Mouse (Mus musculus) right cerebral cortex, postnatal 14 days (tissue): ENCODE data around the gene Gm11938.
"Not testable (repeated sequence)": the region's sequence is repeated elsewhere in the genome, so short reads cannot be mapped to it uniquely, and the experiment has no call there.

Source experiments
- DNase-seq: peaks from one replicate; pipeline ENCODE4 v3.0.0; 2022

The Gm11938 gene

DNA sequence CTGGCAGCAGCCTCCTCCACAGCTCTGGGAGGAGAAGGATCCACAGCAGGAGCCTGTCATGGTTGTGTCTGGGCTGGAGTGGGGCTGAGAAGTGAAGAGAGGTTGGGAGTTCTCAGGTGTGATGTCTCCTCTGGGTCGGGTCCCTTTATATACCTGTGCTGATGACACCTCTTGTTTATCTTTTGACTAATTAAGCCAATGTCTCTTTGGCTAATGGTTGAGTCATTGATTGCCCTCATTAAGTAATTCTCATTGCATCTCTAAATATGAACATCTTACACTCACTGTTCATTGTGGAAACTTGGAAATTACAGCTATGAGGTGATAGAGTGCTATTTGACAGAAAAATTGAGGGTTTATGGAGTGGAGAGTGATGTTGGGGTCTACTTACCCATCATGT, at the start of gene Gm11938:
Gene Gm11938 (minus strand): TSS at position 101 of the 400 bp plus-strand sequence.
- not testable (repeated sequence) for DNase-seq

DNA sequence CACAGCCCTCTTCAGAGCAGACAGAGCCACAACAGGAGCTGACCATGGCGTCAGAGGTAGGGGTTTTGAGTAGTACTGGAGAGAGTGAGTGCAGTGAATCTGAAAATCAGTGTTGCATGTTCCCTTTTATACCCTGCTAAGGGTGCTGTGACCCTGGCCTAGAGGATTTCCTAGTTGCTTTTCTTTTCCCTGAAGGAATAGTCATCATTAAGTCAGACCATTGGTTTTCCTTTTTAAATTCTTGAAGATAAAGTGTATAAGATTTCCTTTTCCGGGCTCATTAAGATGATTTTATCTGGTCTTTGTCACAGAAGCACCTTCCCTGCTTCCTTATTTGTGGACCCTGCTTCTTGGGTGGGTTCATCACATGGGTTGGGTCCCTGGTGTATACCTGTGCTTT, 47.0 kb upstream of the Gm11938 start, which contains the start of gene Gm11555:
Gene Gm11555 (minus strand): TSS at position 101 of the 400 bp plus-strand sequence.
- no peak for DNase-seq

DNA sequence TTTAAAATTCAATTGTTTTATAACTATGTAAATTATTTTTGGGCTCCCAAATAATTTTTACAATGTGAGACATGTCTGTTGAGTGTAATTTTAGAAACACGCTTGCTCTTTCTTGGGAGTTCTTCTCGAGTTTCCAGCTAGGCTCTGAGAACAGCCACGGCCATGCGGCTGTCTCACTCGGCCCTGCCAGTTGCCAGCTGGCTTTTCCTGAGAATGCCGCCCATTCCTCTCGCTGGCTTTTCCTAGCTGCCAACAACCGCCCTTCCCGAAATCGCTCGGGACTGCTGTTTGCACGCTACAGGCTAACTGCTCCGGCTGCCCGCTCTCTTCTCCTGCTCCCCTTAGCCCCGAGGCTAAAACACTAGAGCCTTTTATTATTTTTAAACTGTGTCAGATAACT, 43.3 kb upstream of the Gm11938 start:
- DNase-seq = peak; percentile 22

DNA sequence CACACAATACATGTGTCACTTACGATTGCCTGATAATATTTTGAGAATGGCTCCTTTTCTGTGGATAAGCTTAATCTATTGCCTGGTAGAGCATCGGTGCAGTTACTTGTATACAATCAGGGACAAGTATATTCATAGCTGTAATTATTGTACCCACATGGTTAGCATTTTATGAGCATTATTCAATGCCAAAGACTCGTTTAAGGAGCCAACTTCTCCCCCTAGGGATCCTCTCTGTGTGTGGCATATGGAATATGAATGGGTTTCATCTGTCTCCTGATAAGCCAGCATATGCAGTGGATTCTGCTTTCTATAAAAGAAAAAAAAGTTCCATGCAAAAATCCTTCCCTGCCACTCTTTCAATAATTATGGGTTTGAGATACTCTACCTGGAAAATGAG, 41.2 kb upstream of the Gm11938 start:
- no peak for DNase-seq

DNA sequence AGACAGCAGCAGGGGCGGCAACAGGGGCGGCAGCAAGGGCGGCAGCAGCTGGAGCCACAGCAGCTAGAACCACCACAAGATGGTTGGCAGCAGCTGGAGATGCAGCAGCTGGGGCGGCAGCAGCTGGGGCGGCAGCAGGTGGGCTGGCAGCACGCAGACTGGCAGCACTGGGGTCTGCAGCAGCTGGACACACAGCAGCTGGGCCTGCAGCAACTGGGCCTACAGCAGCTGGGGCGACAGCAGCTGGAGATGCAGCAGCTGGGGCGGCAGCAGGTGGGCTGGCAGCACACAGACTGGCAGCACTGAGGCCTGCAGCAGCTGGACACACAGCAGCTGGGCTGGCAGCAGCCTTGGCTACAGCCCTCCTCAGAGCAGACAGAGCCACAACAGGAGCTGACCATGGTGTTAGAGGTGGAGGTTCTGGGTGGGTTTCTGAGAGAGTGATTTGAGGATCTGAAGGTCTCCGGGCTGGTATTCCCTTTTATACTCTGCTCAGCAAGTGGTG, 40.6 kb upstream of the Gm11938 start, which contains the start of gene Krtap4-7:
Gene Krtap4-7 (minus strand): TSS at position 455 of the 505 bp plus-strand sequence.
- not testable (repeated sequence) for DNase-seq

DNA sequence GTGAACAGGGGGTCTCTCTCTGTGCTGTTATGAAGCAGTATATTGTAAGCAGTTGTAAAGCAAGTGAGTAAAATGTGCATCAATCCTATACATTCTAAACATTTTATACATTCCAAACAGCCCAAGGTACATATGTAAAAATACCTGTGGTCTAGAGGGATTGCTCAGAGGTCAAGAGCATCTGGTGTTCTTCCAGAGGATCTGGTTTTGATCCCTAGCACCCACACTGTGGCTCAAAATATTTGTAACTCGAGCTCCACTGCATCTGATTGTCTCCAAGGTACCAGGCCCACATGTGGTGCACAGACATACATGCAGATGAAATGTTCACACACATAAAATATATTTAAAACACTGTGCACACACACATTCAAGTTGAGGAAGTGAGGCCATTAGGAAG, 37.8 kb upstream of the Gm11938 start:
- DNase-seq = no peak

DNA sequence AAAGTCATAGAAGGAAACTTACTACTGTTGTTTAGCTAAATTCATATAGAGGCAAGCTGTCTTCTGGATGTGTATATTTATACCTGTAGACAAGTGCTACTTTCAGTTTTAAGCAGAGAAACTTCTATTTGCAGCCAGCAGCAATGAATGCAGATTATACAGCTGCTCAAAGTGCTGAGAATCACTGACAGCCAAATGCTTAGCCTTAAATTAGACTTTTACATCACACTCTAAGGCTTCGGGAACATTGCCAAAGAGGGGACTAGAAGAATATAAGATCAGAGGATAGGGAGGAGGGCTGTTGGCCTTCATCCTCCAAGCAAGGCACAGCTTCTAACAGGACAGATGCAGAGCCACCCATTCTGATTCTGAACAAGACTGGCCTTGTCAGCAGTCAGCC, 34.0 kb upstream of the Gm11938 start:
- no peak for DNase-seq

DNA sequence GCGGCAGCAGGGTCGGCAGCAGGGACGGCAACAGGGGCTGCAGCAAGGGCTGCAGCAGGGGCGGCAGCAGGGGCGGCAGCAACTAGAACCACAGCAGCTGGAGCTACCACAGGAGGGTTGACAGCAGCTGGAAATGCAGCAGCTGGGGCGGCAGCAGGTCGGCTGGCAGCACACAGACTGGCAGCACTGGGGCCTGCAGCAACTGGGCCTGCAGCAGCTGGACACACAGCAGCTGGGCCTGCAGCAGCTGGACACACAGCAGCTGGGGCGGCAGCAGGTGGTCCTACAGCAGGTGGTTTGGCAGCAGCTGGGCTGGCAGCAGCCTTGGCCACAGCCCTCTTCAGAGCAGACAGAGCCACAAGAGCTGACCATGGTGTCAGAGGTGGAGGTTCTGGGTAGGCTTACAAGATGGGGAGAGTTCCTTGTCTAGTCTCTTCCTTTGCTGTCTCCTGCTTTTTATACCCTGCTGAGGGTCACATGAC, 31.6 kb upstream of the Gm11938 start, which contains the start of gene Krtap4-2:
Gene Krtap4-2 (minus strand): TSS at position 432 of the 482 bp plus-strand sequence.
- DNase-seq = no peak

DNA sequence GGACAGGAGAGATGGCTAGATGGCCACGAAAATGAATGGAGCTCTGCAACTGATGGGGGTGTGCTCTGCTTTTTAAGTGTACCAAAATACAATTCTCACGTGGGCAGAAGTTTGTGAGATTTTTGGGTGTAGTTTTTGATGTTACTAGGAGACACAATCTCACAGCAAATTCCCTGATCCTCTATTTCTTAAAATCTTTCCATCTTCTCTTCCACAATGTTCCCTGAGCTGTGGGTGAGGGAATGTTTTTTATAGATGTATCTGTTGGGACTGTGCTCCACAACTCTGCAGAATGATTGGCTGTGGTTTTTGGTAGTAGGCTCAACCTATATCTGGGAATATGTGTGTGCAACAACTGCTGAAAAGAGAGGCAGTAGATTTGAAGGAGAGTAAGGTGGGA, 30.2 kb upstream of the Gm11938 start:
- DNase-seq = no peak

DNA sequence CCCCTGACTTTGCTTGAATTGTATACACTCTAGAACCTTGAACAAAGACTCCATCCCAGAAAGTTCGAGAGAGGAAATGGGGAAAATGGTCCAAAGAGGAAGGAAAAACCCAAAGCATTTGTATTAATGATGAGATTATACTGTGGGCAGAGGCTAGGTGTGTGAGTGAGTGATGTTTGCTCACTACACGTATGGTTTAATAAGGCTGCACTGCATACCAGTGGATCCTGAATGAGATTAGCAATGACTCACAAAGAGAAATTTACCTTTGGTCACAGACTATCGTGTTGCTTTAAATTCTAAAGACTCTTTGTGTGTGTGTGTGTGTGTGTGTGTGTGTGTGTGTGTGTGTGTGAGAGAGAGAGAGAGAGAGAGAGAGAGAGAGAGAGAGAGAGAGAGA, 27.8 kb upstream of the Gm11938 start:
- DNase-seq = no peak

DNA sequence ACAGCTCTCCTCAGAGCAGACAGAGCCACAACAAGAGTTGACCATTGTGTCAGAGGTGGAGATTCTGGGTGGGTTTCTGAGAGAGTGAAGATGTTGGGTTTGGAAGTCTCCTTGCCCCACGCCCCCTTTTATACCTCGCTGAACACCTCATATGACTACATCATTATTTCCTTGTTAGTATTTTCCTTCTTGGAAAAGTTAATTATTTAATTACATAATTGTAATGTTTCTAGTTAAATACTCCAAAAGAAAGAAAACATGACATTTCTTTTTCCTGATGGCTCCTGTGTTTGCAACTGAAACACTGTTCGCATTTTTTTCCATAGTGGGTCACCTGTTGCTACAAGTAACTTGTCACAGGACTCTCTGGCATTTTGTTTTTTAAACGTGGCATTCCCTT, 25.0 kb upstream of the Gm11938 start, which contains the start of gene Krtap4-1:
Gene Krtap4-1 (minus strand): TSS at position 101 of the 400 bp plus-strand sequence.
- DNase-seq = no peak

DNA sequence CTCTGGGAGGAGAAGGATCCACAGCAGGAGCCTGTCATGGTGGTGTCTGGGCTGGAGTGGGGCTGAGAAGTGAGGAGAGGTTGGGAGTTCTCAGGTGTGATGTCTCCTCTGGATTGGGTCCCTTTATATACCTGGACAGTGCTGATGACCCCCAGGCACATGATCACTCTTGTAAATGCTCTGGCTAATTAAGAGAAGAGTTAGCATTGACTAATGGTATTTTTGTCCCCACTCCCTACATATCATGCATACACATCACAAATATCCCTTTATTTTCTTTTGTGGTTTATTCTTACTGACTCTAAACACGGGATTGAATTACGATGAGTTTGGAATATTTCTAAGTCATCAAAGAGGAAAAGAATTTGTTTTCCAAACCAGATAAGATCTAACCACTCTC, 17.2 kb upstream of the Gm11938 start, which contains the start of gene Gm11562:
Gene Gm11562 (minus strand): TSS at position 101 of the 400 bp plus-strand sequence.
- DNase-seq = no peak

DNA sequence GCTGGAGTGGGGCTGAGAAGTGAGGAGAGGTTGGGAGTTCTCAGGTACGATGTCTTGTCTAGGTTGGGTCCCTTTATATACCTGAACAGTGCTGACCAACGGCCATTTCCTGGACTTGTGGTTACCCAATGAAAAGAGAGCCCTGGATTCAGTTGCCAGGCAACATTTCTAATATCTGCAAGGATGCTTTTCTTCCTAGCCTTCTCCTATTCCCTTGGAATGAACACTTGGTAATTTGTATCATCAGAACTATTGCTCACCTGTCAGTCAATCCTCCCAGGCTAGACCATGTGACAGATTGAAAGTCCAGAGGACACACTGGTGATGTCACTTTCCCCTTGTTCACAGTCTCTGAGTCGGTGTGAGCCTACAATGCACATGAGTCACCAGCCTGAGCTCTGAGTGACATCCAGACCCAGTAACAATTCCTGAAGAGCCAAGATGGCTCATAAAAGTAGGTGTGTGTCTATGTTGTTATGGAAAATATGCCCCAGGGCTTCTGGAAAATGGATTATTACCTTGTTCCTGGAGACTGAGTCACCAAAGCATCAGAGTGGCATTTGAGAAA, 11.8 kb upstream of the Gm11938 start, which contains the start of gene Krtap2-4:
Gene Krtap2-4 (minus strand): TSS at position 51 of the 568 bp plus-strand sequence.
- DNase-seq = no peak

DNA sequence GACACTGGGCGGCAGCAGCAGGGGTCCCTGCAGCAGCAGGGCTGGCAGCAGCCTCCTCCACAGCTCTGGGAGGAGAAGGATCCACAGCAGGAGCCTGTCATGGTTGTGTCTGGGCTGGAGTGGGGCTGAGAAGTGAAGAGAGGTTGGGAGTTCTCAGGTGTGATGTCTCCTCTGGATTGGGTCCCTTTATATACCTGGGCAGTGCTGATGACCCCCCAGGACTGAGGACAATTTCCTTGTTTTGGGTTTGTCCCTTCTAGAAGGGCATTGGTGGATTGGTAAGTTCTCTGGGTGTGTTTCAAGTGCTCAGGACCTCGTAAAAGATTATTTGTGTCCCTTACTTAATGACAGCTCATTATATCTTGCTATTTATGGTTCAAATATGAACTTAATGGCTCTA, 7.0 kb upstream of the Gm11938 start, which contains the start of gene Gm11937:
Gene Gm11937 (minus strand): TSS at position 101 of the 400 bp plus-strand sequence.
- DNase-seq = not testable (repeated sequence)

DNA sequence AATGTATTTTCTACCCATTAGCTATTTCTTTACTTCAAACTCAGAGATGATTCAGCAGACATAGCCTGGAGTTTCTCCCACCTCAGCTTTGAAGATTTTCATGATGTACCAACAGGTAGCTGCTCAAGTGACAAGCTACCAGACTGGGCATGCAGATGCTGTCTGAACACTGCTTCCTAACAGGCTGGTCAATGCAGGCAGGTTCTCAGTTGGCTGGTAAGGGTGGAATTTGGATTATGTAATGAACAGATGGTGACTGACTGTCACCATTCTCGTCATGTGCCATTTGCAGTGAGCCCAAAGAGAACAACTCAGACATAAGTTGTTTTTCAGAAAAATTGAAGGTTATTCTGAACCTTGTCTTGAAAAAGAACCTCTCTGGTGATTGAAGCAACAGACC, 6.0 kb upstream of the Gm11938 start:
- DNase-seq = no peak

DNA sequence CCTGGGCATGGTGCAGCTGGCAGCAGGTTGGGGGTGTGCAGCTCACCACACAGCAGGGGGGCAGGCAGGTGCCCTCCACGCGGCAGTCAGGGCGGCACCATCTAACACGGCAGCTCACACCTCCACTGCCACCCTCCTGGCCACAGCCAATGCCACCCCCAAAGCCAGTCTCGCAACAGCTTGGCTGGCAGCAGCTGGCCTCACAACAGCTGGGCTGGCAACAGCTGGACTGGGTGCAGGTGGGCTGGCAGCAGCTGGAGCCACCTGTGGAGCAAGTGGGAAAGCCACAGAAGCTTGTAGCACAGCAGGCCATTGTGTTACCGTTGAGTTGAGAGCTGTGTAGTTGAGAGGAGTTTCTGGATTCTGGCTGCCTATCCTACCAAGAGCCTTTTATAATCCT, 5.4 kb downstream of the Gm11938 start, which contains the start of gene Krtap9-3:
Gene Krtap9-3 (minus strand): TSS at position 364 of the 400 bp plus-strand sequence.
- DNase-seq = not testable (repeated sequence)

DNA sequence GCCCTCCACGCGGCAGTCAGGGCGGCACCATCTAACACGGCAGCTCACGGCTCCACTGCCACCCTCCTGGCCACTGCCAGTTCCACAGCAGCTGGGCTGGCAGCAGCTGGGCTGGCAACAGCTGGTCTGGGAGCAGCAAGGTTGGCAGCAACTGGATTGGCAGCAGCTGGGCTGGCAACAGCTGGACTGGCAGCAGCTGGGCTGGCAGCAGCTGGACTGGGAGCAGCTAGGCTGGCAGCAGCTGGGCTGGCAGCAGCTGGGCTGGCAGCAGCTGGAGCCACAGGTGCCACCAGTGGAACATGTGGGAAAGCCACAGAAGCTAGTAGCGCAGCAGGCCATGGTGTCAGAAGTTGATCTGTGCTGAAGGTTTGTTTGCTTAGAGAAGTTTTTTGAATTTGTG, 12.1 kb downstream of the Gm11938 start, which contains the start of gene Krtap1-3:
Gene Krtap1-3 (minus strand): TSS at position 359 of the 400 bp plus-strand sequence.
- no peak for DNase-seq

DNA sequence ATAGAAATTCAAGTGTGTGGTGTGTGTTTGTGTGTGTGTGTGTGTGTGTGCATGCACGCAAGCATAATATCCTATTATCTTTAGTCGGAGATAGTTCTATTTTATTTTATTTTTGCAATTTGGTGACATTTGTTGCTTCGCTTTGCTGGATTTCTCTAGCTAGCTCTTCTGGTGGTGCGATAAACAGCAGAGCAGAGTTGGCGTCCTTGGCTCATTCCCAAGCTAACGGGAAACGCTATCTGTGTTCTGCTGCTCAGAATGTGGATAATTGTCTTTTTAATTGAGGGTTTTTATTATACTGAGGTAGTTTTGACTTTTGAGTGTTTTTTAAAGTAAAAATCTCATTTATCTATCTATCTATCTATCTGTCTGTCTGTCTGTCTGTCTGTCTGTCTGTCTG, 18.0 kb downstream of the Gm11938 start:
- peak; percentile 21 for DNase-seq

DNA sequence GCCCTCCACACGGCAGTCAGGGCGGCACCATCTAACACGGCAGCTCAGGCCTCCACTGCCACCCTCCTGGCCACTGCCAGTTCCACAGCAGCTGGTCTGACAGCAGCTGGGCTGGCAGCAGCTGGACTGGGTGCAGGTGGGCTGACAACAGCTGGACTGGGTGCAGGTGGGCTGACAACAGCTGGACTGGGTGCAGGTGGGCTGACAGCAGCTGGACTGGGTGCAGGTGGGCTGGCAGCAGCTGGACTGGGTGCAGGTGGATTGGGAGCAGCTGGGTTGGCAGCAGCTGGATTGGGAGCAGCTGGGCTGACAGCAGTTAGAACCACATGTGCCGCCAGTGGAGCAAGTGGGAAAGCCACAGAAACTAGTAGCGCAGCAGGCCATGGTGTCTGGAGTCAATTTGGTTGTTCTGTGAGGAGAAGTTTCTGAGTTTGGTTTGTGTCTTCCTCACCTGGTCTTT, 19.8 kb downstream of the Gm11938 start, which contains the start of gene Krtap1-4:
Gene Krtap1-4 (minus strand): TSS at position 410 of the 460 bp plus-strand sequence.
- no peak for DNase-seq

DNA sequence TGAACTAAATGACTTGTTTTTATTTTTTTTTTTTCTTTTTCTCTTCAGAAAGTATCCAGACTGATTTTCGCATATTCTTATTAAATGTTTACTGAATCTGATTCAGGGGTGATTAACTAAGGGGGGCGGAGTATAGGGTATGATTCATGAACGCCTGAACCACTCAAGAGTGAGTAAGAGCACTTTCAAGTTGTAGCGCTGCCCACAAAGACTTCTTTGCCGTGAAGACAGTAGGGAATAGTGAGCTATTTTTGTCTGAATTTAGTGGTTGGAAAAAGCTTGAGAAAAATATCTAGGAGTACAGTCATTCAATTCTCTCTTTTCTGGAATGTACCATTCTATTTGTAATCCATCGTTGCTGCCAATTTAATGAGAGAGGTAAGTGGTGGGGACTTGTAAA, 21.5 kb downstream of the Gm11938 start:
- DNase-seq = no peak

DNA sequence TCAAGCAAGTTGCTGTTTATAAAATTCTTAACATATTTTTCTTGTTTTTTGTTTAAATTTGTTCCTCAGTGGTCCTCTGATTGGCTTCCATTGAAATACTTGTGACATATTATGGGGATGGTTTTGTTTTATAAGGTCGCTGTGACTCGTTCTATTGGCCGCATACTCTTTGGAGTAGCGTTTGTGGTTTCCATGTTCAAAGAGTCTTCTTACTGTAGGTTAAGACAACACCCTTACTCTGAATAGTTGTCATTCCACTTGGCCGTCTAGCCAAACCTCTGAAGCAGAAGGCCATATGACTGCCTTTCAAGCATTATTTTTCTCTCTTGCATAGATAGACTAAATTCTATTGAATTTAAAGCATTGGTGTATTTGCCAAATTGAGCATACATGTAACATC, 22.1 kb downstream of the Gm11938 start:
- DNase-seq = no peak

DNA sequence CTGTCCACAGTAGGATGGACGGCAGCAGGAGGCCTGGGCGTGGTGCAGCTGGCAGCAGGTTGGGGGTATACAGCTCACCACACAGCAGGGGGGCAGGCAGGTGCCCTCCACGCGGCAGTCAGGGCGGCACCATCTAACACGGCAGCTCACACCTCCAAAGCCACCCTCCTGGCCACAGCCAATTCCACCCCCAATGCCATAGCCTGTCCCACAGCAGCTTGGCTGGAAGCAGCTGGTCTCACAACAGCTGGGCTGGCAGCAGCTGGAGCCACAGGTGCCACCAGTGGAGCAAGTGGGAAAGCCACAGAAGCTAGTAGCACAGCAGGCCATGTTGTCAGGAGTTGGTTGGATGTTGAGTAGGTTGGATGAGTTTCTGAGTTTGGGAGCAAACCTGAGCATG, 22.5 kb downstream of the Gm11938 start, which contains the start of gene Krtap1-5:
Gene Krtap1-5 (minus strand): TSS at position 381 of the 400 bp plus-strand sequence.
- DNase-seq = no peak

DNA sequence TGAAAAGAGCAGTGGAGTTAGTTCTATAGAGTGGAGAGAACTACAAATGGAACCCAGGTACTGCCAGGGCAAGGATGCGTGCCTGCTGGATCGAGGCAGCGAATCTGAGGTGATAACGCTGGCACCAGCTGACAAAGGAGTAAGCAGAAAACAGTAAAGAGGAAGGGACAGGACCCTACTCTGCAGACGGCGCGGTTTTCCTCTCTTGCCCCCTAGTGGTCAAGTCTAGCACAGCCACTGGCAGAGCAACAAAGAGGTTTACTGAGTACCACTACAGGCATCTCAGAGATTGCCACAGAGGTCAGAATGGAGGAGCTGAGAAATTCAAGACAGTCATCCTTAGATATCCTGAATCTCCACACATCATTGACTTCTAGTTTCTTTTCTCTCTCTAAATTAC, 29.0 kb downstream of the Gm11938 start:
- DNase-seq = peak; percentile 65

DNA sequence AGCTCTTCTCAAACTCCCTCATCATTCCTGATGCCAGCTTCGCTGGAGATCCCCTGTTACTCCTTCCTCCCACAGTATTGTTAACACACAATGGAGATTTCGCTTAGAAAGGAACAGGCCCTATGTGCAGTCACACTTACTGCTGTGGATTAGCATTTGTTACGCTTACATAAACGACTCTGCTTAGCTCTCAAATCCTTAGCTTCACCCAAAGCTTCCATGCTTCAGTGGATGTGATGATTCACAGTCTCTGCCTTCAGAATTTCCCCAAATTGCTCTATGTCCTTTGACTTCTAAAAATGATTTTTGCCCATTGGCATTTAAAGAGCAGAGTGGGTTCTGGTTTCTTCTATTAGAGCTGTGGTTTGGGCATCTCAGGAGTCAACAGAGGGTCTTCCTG, 29.9 kb downstream of the Gm11938 start:
- no peak for DNase-seq
